Mouse (Mus musculus): Measurements from ENCODE around the gene Vsir. TPM values are rescaled to one million over a fixed set of nuclear protein-coding genes. Genes with fewer than 3 reads are reported as not detected.
A peak's percentile ranks its signal among the peaks of the same experiment; 100 is the strongest.

Gene Vsir
- polyA plus RNA-seq, 1 experiment from 2014 or later, result 1.9 TPM

GRCm38 (mm10) chr10:60362310-60362628 lies 15.6 kb downstream of the Vsir start:
- no peaks in the 10 kb centered on the region for H3K36me3 ChIP-seq (ENCODE audit: control insufficient read depth, insufficient read depth)
- no peak overlapping the region for H3K4me3 ChIP-seq (replicated peaks; ENCODE audit: low read length)
- H3K27ac ChIP-seq (ENCODE audit: low read length), result no peak overlapping the region
- H3K9me3 ChIP-seq (ENCODE audit: control insufficient read depth, low read length), result no peaks in the 10 kb centered on the region
- H3K27me3 ChIP-seq (replicated peaks; ENCODE audit: control insufficient read depth, insufficient read depth, low read length), result no peaks in the 10 kb centered on the region
- no peak for ATAC-seq
- H3K4me2 ChIP-seq (ENCODE audit: low read length), result no peak overlapping the region
- H3K4me1 ChIP-seq (replicated peaks; ENCODE audit: control insufficient read depth, insufficient read depth, low read length), result 0 out of 2 replicates have a peak, but pooled peaks cover 5% of the 10 kb centered on the region
- 63% methylated on average over 2 of the region's 2 CpGs for WGBS
- no peak overlapping the region for H3K9ac ChIP-seq (replicated peaks; ENCODE audit: low read depth, low read length)

GRCm38 (mm10) chr10:60363426-60363825 lies 16.8 kb downstream of the Vsir start:
- H3K36me3 ChIP-seq (ENCODE audit: control insufficient read depth, insufficient read depth), result no peaks in the 10 kb centered on the region
- no peak overlapping the region for H3K4me3 ChIP-seq (replicated peaks; ENCODE audit: low read length)
- no peak overlapping the region for H3K27ac ChIP-seq (ENCODE audit: low read length)
- no peaks in the 10 kb centered on the region for H3K9me3 ChIP-seq (ENCODE audit: control insufficient read depth, low read length)
- 0 out of 2 replicates have a peak, but pooled peaks cover 5% of the 10 kb centered on the region for H3K4me1 ChIP-seq (replicated peaks; ENCODE audit: control insufficient read depth, insufficient read depth, low read length)
- H3K27me3 ChIP-seq (replicated peaks; ENCODE audit: control insufficient read depth, insufficient read depth, low read length), result no peaks in the 10 kb centered on the region
- no peak overlapping the region for H3K9ac ChIP-seq (replicated peaks; ENCODE audit: low read depth, low read length)
- ATAC-seq, result no peak
- no peak overlapping the region for H3K4me2 ChIP-seq (ENCODE audit: low read length)
- 60% methylated on average over 6 of the region's 6 CpGs for WGBS

- H3K27ac ChIP-seq (ENCODE audit: low read length), result no peak overlapping the region
- no peaks in the 10 kb centered on the region for H3K9me3 ChIP-seq (ENCODE audit: control insufficient read depth, low read length)
- no peak overlapping the region for H3K4me2 ChIP-seq (ENCODE audit: low read length)
- H3K4me1 ChIP-seq (replicated peaks; ENCODE audit: control insufficient read depth, insufficient read depth, low read length), result peaks cover 9% of the 10 kb centered on the region; the same call in 1 of the 2 replicates
- 76% methylated on average over 2 of the region's 2 CpGs for WGBS
- ATAC-seq, result no peak
- no peaks in the 10 kb centered on the region for H3K27me3 ChIP-seq (replicated peaks; ENCODE audit: control insufficient read depth, insufficient read depth, low read length)
- no peaks in the 10 kb centered on the region for H3K36me3 ChIP-seq (ENCODE audit: control insufficient read depth, insufficient read depth)
- no peak overlapping the region for H3K4me3 ChIP-seq (replicated peaks; ENCODE audit: low read length)
- no peak overlapping the region for H3K9ac ChIP-seq (replicated peaks; ENCODE audit: low read depth, low read length)
These were observed 20.5 kb downstream of the Vsir start for GRCm38 (mm10) chr10:60367145-60367544.

- H3K4me1 ChIP-seq (replicated peaks; ENCODE audit: control insufficient read depth, insufficient read depth, low read length), result peaks cover 9% of the 10 kb centered on the region; the same call in 1 of the 2 replicates
- H3K27ac ChIP-seq (ENCODE audit: low read length), result no peak overlapping the region
- H3K36me3 ChIP-seq (ENCODE audit: control insufficient read depth, insufficient read depth), result no peaks in the 10 kb centered on the region
- no peaks in the 10 kb centered on the region for H3K27me3 ChIP-seq (replicated peaks; ENCODE audit: control insufficient read depth, insufficient read depth, low read length)
- H3K9me3 ChIP-seq (ENCODE audit: control insufficient read depth, low read length), result no peaks in the 10 kb centered on the region
- no peak overlapping the region for H3K9ac ChIP-seq (replicated peaks; ENCODE audit: low read depth, low read length)
- WGBS, result 79% methylated on average over 4 of the region's 4 CpGs
- H3K4me3 ChIP-seq (replicated peaks; ENCODE audit: low read length), result no peak overlapping the region
- no peak overlapping the region for H3K4me2 ChIP-seq (ENCODE audit: low read length)
- ATAC-seq, result no peak
These were observed 21.3 kb downstream of the Vsir start for GRCm38 (mm10) chr10:60367904-60368303.

- peaks cover 9% of the 10 kb centered on the region; the same call in 1 of the 2 replicates for H3K4me1 ChIP-seq (replicated peaks; ENCODE audit: control insufficient read depth, insufficient read depth, low read length)
- ATAC-seq, result no peak
- no peaks in the 10 kb centered on the region for H3K9me3 ChIP-seq (ENCODE audit: control insufficient read depth, low read length)
- no peaks in the 10 kb centered on the region for H3K27me3 ChIP-seq (replicated peaks; ENCODE audit: control insufficient read depth, insufficient read depth, low read length)
- H3K9ac ChIP-seq (replicated peaks; ENCODE audit: low read depth, low read length), result no peak overlapping the region
- no peaks in the 10 kb centered on the region for H3K36me3 ChIP-seq (ENCODE audit: control insufficient read depth, insufficient read depth)
- H3K4me2 ChIP-seq (ENCODE audit: low read length), result no peak overlapping the region
- H3K4me3 ChIP-seq (replicated peaks; ENCODE audit: low read length), result no peak overlapping the region
- 89% methylated on average over 6 of the region's 6 CpGs for WGBS
- no peak overlapping the region for H3K27ac ChIP-seq (ENCODE audit: low read length)
These were observed 22.8 kb downstream of the Vsir start for GRCm38 (mm10) chr10:60369405-60369804.

- H3K27me3 ChIP-seq (replicated peaks; ENCODE audit: control insufficient read depth, insufficient read depth, low read length), result no peaks in the 10 kb centered on the region
- H3K27ac ChIP-seq (ENCODE audit: low read length), result no peak overlapping the region
- peaks cover 9% of the 10 kb centered on the region; the same call in 1 of the 2 replicates for H3K4me1 ChIP-seq (replicated peaks; ENCODE audit: control insufficient read depth, insufficient read depth, low read length)
- 49% methylated on average over 2 of the region's 2 CpGs for WGBS
- H3K4me3 ChIP-seq (replicated peaks; ENCODE audit: low read length), result no peak overlapping the region
- no peaks in the 10 kb centered on the region for H3K9me3 ChIP-seq (ENCODE audit: control insufficient read depth, low read length)
- no peak overlapping the region for H3K4me2 ChIP-seq (ENCODE audit: low read length)
- H3K9ac ChIP-seq (replicated peaks; ENCODE audit: low read depth, low read length), result no peak overlapping the region
- ATAC-seq, result peak; percentile 73
- H3K36me3 ChIP-seq (ENCODE audit: control insufficient read depth, insufficient read depth), result no peaks in the 10 kb centered on the region
These were observed 23.4 kb downstream of the Vsir start for GRCm38 (mm10) chr10:60370098-60370497.

- WGBS, result 75% methylated on average over 5 of the region's 5 CpGs
- Histone ChIP-seq H3K9ac (replicated peaks; ENCODE audit: low read depth, low read length) (no peak overlapping the region), H3K4me2 (ENCODE audit: low read length) (no peak overlapping the region), H3K27ac (ENCODE audit: low read length) (no peak overlapping the region), H3K4me1 (replicated peaks; ENCODE audit: control insufficient read depth, insufficient read depth, low read length) (peaks cover 9% of the 10 kb centered on the region; the same call in 1 of the 2 replicates), H3K27me3 (replicated peaks; ENCODE audit: control insufficient read depth, insufficient read depth, low read length) (no peaks in the 10 kb centered on the region), H3K36me3 (ENCODE audit: control insufficient read depth, insufficient read depth) (no peaks in the 10 kb centered on the region), H3K9me3 (ENCODE audit: control insufficient read depth, low read length) (no peaks in the 10 kb centered on the region), H3K4me3 (replicated peaks; ENCODE audit: low read length) (no peak overlapping the region)
- no peak for ATAC-seq
These were observed 24.0 kb downstream of the Vsir start for GRCm38 (mm10) chr10:60370601-60371061.

- no peak overlapping the region for H3K4me3 ChIP-seq (replicated peaks; ENCODE audit: low read length)
- no peaks in the 10 kb centered on the region for H3K9me3 ChIP-seq (ENCODE audit: control insufficient read depth, low read length)
- ATAC-seq, result no peak
- no peak overlapping the region for H3K4me2 ChIP-seq (ENCODE audit: low read length)
- H3K4me1 ChIP-seq (replicated peaks; ENCODE audit: control insufficient read depth, insufficient read depth, low read length), result peaks cover 9% of the 10 kb centered on the region; the same call in 1 of the 2 replicates
- no peaks in the 10 kb centered on the region for H3K27me3 ChIP-seq (replicated peaks; ENCODE audit: control insufficient read depth, insufficient read depth, low read length)
- H3K27ac ChIP-seq (ENCODE audit: low read length), result no peak overlapping the region
- no peaks in the 10 kb centered on the region for H3K36me3 ChIP-seq (ENCODE audit: control insufficient read depth, insufficient read depth)
- WGBS, result 86% methylated on average over 5 of the region's 5 CpGs
- no peak overlapping the region for H3K9ac ChIP-seq (replicated peaks; ENCODE audit: low read depth, low read length)
These were observed 25.1 kb downstream of the Vsir start for GRCm38 (mm10) chr10:60371596-60372386.

GRCm38 (mm10) chr10:60373543-60373936 lies 26.9 kb downstream of the Vsir start:
- H3K27me3 ChIP-seq (replicated peaks; ENCODE audit: control insufficient read depth, insufficient read depth, low read length), result no peaks in the 10 kb centered on the region
- H3K27ac ChIP-seq (ENCODE audit: low read length), result no peak overlapping the region
- H3K4me3 ChIP-seq (replicated peaks; ENCODE audit: low read length), result no peak overlapping the region
- no peak overlapping the region for H3K4me2 ChIP-seq (ENCODE audit: low read length)
- H3K9me3 ChIP-seq (ENCODE audit: control insufficient read depth, low read length), result no peaks in the 10 kb centered on the region
- H3K36me3 ChIP-seq (ENCODE audit: control insufficient read depth, insufficient read depth), result no peaks in the 10 kb centered on the region
- ATAC-seq, result no peak
- no peak overlapping the region for H3K9ac ChIP-seq (replicated peaks; ENCODE audit: low read depth, low read length)
- H3K4me1 ChIP-seq (replicated peaks; ENCODE audit: control insufficient read depth, insufficient read depth, low read length), result peaks cover 9% of the 10 kb centered on the region; the same call in 1 of the 2 replicates
- WGBS, result 78% methylated on average over 6 of the region's 6 CpGs

All from forebrain, embryonic 16.5 days (tissue).